Mouse (Mus musculus): ENCODE measurements around the gene Kcnj1.

- TF ChIP-seq CTCF (IDR thresholded peaks at IDR 0.05; ENCODE audit: control insufficient read depth, insufficient read depth, insufficient read length) (no peak), MYOG (IDR thresholded peaks at IDR 0.05; ENCODE audit: control insufficient read depth, extremely low read depth, insufficient read length) (no peak), USF1 (IDR thresholded peaks at IDR 0.05; ENCODE audit: low read depth) (no peak), MYOD1 (IDR thresholded peaks at IDR 0.05; ENCODE audit: control insufficient read depth, insufficient read length, low read depth) (no peak), MAX (IDR thresholded peaks at IDR 0.05) (no peak), CEBPB (IDR thresholded peaks at IDR 0.05; ENCODE audit: low read depth) (no peak), FOSL1 (IDR thresholded peaks at IDR 0.05; ENCODE audit: insufficient read depth, low read length, poor library complexity, severe bottlenecking) (no peak)
Observed at GRCm38 (mm10) chr9:32369388-32369787, 2.9 kb upstream of the Kcnj1 start.

All from C2C12 (cell line).